Mouse (Mus musculus): ENCODE measurements at regions not wholly inside any gene's neighbourhood (a gene's known extent, or its start where the extent isn't known, plus 50 kb on each side); places are given as distances from the start of the nearest gene placed in this dataset.

GRCm38 (mm10) chr3:118418981-118419380 lies 142.9 kb upstream of the Dpyd start:
- no peak for DNase-seq

DNA sequence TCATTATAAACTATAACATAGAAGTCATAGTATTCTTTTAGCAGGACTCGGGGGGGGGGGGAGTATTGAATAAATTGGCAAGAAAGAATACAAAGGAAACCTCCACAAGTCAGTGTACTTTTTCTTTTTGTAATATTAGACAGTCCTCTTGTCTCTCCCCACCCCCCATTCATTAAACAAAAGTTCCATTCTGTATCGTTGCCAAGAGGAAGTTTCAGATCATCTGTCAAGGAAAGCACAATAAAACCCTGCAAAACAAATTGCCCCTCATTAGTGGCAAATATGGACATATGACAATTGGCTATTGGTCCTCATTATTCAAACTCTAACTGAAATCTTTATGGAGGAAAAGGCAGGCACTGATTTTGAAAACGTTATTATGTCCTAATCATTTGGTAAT lies 140.2 kb upstream of the Dpyd start:
- DNase-seq = no peak

- no peak for DNase-seq
Observed at GRCm38 (mm10) chr3:118425748-118426147, 136.2 kb upstream of the Dpyd start.

- DNase-seq = peak; percentile 70
Observed at GRCm38 (mm10) chr3:118428523-118428922, 133.4 kb upstream of the Dpyd start.

DNA sequence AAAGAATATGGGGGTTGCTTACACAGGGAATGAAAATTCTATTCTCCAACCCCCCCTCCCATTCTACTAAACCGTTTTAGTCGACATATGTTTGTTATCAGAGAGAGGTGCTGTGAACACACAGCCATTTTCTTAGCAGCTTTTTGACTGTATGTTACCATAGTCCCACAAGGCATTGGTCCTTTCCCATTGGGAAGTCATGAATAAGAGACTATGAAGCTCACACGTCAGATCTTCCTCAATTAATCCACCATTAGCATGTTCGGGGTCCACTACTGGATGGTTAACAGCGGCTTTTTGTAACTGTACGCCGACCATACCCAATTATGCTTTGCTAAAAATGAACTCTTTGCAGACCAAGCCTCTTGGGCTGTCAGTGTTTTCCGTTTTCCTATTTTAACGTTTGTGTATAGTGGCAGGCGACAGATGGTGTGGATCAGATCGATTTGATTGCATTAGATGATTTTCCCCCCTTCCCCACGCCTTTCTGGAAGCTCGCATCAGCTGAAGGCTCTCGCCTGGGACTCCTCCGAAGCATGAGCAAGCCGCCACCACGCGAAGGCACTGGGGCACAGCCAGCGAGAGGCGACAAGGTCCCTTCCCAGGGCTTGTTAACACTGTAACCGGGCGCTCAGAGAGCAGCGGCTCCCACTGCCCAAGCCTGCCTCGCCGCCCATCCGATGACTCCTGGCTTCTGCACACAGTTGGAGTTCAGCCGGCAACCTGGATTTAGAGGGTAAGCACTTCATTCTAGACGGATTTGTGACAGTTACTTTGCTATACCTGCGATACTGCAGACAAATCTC lies 131.9 kb upstream of the Dpyd start:
- peak; percentile 72 for DNase-seq

- no peak for DNase-seq
Observed at GRCm38 (mm10) chr3:118430631-118430906, 131.4 kb upstream of the Dpyd start.

GRCm38 (mm10) chr3:118431031-118431723 lies 130.8 kb upstream of the Dpyd start:
- peak; percentile 68 for DNase-seq

GRCm38 (mm10) chr3:118433441-118434021 lies 128.4 kb upstream of the Dpyd start:
- peak; percentile 57 for DNase-seq

DNA sequence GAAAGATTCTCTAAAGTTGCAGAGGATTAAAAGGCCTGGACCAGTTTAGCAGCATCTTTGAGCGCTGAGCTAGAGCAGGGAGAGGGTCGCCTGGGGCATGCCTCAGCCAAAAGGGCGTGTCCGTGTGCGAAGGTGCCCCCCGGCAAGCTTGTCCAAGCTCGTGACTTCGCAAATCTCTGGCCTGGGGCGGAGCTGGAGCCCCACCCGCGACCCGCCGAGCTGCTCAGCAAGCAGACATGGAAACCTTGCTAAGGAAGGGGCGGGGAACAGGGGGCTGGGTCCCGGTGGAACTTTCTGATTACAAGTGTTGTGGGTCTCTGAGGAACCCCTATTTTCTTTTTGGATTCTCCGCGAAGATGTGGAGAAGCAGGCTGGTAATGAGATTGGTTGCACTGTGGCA lies 127.6 kb upstream of the Dpyd start:
- peak; percentile 51 for DNase-seq

GRCm38 (mm10) chr3:118434847-118435246 lies 127.1 kb upstream of the Dpyd start:
- DNase-seq = no peak

DNA sequence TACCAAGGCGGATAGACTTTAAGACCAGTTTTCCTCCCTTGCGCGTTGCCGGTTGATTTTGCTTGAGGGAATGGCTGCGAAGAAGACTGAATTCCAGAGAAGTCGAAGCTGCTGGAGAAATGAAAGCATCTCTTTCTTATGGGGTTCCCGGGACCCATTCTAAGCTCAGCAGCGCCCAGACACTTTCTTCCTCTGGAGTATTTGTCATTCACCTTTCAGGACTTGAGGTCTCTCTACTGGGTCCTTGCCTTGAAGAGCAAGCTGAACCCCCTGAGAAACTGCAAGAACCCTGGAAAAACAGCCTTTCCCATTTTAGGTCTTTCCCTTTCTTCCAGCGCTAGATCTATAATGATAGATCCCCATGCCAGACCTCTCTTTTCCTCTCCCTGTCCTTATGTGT lies 126.7 kb upstream of the Dpyd start:
- no peak for DNase-seq

DNA sequence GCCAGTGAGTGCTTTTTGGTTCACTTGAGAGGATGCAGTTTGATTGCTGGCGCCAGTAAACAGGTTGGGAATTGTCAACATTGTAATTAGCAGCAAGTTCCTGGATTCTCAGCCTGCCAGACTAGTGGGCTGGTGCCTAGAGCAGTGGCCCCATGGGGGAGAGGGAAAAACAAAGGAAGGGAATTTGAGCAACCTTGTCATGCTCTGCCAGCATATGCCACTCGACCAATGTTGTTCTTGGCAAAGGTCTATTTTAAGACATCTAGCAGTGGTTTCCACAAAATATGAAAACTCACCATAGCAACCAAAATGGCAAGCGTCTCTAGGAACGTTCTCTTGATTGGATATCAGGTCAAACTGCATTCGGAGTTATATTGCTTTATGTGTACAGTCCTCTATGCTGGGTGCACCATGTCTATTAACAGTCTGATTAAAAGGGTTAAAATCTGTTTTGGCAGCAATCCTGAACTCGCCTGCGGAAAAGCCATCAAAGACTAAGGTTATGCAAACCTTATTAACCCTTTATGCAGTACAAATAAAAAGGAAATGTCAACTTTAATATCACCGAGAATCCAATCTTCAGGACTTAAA lies 118.1 kb upstream of the Dpyd start:
- no peak for DNase-seq

- DNase-seq = no peak
Observed at GRCm38 (mm10) chr3:118445360-118445759, 116.6 kb upstream of the Dpyd start.

GRCm38 (mm10) chr3:118459636-118460035 lies 102.3 kb upstream of the Dpyd start:
- no peak for DNase-seq

- DNase-seq = no peak
Observed at GRCm38 (mm10) chr3:118465611-118466010, 96.3 kb upstream of the Dpyd start.

- DNase-seq = no peak
Observed at GRCm38 (mm10) chr3:118472215-118472799, 89.6 kb upstream of the Dpyd start.

- DNase-seq = no peak
Observed at GRCm38 (mm10) chr3:118478065-118478464, 83.9 kb upstream of the Dpyd start.

- DNase-seq = no peak
Observed at GRCm38 (mm10) chr3:118480515-118481248, 81.2 kb upstream of the Dpyd start.

DNA sequence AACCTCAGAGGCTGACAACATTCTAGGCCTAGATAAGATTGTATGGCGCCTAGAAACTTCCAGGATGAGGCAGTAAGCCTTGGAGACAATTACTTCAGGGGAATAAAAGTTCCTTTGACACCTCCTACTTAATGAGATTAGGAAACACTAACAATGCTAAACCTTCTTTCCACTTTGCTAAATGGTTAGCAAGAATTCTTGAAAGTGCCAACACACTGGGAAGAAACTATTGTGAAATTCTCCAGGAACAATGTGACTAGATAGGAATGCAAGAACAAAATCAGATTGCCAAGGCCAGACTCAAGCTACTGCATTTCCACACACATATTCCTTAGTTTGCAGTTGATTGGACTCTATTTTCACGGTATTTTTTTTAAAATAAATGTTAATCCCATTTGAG lies 76.0 kb upstream of the Dpyd start:
- DNase-seq = no peak

DNA sequence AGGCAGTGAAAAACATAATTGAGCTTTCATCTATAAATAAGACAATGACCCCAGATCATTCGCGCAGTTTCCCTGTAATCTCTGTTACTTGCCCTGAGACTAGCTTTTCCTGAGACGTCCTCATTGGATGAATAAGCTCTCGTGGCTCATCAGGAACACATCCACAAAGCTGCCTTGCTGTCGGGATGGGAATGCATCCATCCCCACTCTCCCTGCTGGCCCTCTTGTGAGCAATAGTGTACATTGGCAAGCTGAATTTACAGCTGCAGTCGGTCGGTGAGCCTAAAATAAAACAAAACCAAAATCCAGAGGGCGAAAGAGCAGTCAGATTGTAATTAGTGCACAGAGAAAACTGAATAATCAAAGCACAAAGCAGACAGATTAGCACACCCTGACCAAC lies 74.5 kb upstream of the Dpyd start:
- DNase-seq = no peak

DNA sequence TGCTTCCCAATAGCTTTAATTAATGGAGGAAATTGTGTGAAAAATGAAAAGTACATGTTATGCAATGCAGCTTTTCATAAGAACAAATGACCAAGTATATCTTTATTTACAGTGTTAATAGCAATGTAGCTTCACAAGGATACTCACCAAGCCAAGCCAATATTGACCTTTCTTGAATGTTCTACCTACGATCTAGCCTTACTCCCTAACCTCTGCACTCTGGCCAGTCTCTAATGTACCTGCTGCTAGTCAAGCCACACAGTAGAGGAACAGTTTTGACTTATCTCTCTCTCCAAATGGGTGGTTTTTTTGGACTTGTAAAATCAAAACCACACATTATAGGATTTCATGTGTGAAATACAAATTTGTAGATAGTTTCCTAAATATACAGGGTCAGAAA lies 70.8 kb upstream of the Dpyd start:
- DNase-seq = no peak

DNA sequence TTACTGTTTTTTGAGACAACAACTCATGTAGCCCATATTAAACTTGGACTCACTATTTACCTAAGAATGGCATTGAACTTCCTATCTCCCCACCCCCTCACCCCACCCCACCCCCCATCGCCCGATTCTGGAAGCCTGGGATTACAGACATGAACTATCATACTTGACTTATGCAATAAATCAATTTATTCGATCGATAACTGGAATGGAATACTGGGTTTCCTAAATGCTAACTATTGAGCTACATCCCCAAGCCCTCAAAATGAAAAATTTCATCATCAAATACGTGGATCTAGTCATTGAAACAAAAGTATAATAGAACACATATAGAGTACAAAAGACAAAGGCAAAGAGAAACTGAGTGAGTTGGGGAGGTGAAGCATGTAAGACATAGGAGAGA lies 70.1 kb upstream of the Dpyd start:
- no peak for DNase-seq

DNA sequence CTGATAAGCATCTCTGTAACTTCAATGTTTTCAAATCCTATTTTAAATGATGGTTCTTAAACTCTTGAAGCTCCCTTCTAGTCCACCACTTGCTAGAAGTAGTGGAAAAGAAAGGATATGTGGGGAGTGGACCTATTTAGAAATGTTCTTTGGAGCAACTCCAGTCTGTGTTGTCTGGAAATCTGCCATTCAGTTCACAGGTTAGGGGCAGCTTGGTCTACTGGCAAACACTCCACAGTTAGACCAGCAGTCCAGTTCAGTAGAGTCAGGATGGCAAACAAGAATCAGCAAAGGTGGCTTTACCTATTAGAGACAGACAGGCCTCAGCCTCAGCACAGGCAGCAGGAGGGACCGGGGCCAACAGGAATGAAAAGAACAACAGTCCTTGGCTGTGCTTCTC lies 67.3 kb upstream of the Dpyd start:
- no peak for DNase-seq

Measured in right cerebral cortex, postnatal 25 days (tissue).